Mouse (Mus musculus) liver, adult 2 months (tissue): ENCODE measurements at regions not wholly inside any gene's neighbourhood (a gene's known extent, or its start where the extent isn't known, plus 50 kb on each side); places are given as distances from the start of the nearest gene placed in this dataset.

Source experiments
- DNase-seq: peaks from one replicate; pipeline ENCODE4 v3.0.0-alpha.2; 2011; ENCODE audit warnings: low read depth, low spot score; ENCODE audit errors: extremely low read depth
- H3K27ac ChIP-seq: fragments of 200-500 bp; replicated peaks from 2 replicates; pipeline ENCODE4 v1.5.1; 2012; ENCODE audit warnings: low read depth, mild to moderate bottlenecking, control low read depth, inconsistent platforms, low read length; ENCODE audit not compliant: insufficient read depth
- H3K27me3 ChIP-seq: fragments of 200-500 bp; 2 replicates; pipeline ENCODE4 v1.6.1; 2012; ENCODE audit warnings: mild to moderate bottlenecking, moderate library complexity, low read length, inconsistent platforms; ENCODE audit not compliant: control insufficient read depth, insufficient read depth
- H3K36me3 ChIP-seq: fragments of 200-500 bp; 2 replicates; pipeline ENCODE4 v1.6.1; 2012; ENCODE audit warnings: low read length, inconsistent platforms; ENCODE audit not compliant: control insufficient read depth, insufficient read depth
- H3K4me1 ChIP-seq: fragments of 200-500 bp; 2 replicates; pipeline ENCODE4 v1.6.1; 2011; ENCODE audit warnings: low read length; ENCODE audit not compliant: control insufficient read depth, insufficient read depth
- H3K4me3 ChIP-seq: fragments of 200-500 bp; 2 replicates; pipeline ENCODE4 v1.5.1; 2011; ENCODE audit warnings: low read depth, mild to moderate bottlenecking, control low read depth, low read length, moderate library complexity; ENCODE audit not compliant: insufficient read depth
- H3K79me2 ChIP-seq: fragments of 200-500 bp; 2 replicates; pipeline ENCODE4 v1.6.1; 2012; ENCODE audit warnings: inconsistent platforms, mild to moderate bottlenecking, low read length, moderate library complexity; ENCODE audit not compliant: control insufficient read depth, insufficient read depth
- H3K9ac ChIP-seq: fragments of 200-500 bp; 2 replicates; pipeline ENCODE4 v1.6.1; 2012; ENCODE audit warnings: low read depth, mild to moderate bottlenecking, control low read depth, inconsistent platforms, low read length
- CTCF ChIP-seq: fragments of 200-500 bp; IDR thresholded peaks from 2 replicates; pipeline ENCODE4 v1.5.1; 2011; ENCODE audit warnings: low read depth, low read length, control low read depth
- POLR2A ChIP-seq: fragments of 200-500 bp; IDR thresholded peaks from 2 replicates; pipeline ENCODE4 v1.6.1; 2011; ENCODE audit warnings: low read length, control low read depth; ENCODE audit not compliant: insufficient read depth; ENCODE audit errors: extremely low read depth
- WGBS: fragments of 180-500 bp; shearing (Covaris S2); methylation state at CpG from one replicate; pipeline ENCODE4 v1.1.7; 2018; 5-methylcytosine and 5-hydroxymethylcytosine counted together

DNA sequence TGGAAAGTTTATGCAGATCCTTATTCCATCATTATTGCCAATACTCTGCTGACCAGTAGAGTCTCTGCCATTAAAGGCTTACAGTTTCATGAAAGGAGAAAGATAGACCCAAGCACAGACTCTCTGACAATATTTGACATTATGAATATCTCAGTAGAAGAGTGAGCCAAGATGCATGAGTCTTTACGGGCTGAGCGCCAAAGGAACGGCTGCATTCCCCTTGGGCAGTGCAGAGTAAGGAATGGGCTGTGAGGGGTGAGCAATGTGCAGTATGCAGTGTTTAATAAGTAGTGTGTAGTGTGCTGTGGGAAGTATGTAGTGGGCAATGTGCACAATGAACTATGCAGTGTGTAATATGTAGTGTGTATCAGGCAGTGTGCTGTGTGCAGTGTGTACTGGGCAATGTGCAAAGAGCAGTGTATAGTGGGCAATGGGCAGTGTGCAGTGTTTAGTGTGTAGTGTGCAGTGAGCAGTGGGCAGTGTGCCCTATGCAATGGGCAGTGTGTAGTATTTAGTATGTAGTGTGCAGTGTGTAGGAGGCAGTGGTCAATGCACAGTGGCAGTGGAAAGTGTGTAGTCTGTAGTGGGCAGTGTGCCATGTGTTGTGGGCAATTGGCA is 671.8 kb downstream of the 5730522E02Rik start:
- DNase-seq, result no peak
- Histone ChIP-seq H3K9ac (no peak overlapping the region), H3K4me3 (no peak overlapping the region), H3K27me3 (no peaks in the 10 kb centered on the region), H3K4me1 (no peaks in the 10 kb centered on the region), H3K27ac (no peak overlapping the region), H3K36me3 (no peaks in the 10 kb centered on the region), H3K79me2 (no peaks in the 10 kb centered on the region)
- WGBS, result 88% methylated on average over 3 of the region's 3 CpGs
- no peak for TF ChIP-seq CTCF
- no peak for TF ChIP-seq POLR2A

DNA sequence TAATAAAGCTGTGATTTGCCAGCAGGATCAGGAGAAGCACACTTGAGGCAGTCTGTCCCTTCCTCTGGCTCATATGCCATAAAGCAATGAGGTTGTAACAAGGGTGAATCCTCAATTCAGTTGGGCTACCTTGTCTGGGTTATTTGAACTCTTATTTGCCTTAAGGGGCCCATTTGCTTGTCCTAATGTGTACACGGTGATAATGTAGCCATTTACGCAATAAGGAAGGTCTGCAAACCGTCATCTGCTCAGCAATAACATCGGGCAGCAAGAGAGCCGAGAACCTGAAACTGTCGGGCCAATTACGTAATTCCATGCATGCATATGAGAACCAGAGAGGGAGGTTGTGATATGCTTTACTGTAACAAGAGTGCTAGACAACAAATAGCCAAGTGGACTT is 674.5 kb downstream of the 5730522E02Rik start:
- Histone ChIP-seq H3K4me1 (no peaks in the 10 kb centered on the region), H3K36me3 (no peaks in the 10 kb centered on the region), H3K27me3 (no peaks in the 10 kb centered on the region), H3K4me3 (no peak overlapping the region), H3K79me2 (no peaks in the 10 kb centered on the region), H3K27ac (no peak overlapping the region), H3K9ac (no peak overlapping the region)
- TF ChIP-seq POLR2A (no peak), CTCF (no peak)
- DNase-seq, result no peak
- WGBS, result 30% methylated on average over 7 of the region's 7 CpGs

DNA sequence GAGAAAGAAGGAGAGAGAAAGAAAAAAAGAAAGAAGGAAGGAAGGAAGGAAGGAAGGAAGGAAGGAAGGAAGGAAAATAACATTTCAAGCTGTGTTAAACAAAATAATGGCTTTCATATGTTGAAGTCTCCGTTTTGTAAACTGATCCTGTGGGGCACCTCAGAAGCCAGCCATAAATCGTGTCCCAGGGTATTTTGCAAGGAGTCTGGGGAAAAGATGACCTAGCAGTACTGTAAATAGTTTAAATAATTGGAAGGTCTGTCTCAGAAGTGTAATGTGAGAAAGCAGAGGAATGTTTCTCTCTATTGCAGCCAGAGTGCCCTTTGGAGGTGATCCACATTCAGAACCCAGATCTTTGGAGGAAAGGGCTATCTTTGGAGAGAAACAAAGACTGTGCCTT is 677.5 kb downstream of the 5730522E02Rik start:
- no peaks in the 10 kb centered on the region for H3K79me2 ChIP-seq
- no peaks in the 10 kb centered on the region for H3K36me3 ChIP-seq
- TF ChIP-seq POLR2A (no peak), CTCF (no peak)
- DNase-seq, result no peak
- H3K27me3 ChIP-seq, result no peaks in the 10 kb centered on the region
- WGBS, result 55% methylated on average over 2 of the region's 2 CpGs
- H3K27ac ChIP-seq, result no peak overlapping the region
- H3K9ac ChIP-seq, result no peak overlapping the region
- no peak overlapping the region for H3K4me3 ChIP-seq
- H3K4me1 ChIP-seq, result no peaks in the 10 kb centered on the region

GRCm38 (mm10) chr11:25531668-25532398 is 678.7 kb downstream of the 5730522E02Rik start:
- DNase-seq, result no peak
- Histone ChIP-seq H3K9ac (no peak overlapping the region), H3K4me3 (no peak overlapping the region), H3K27ac (no peak overlapping the region), H3K27me3 (no peaks in the 10 kb centered on the region), H3K4me1 (no peaks in the 10 kb centered on the region), H3K79me2 (no peaks in the 10 kb centered on the region), H3K36me3 (no peaks in the 10 kb centered on the region)
- WGBS, result 70% methylated on average over 9 of the region's 9 CpGs
- no peak for TF ChIP-seq CTCF
- TF ChIP-seq POLR2A, result no peak

GRCm38 (mm10) chr11:25528056-25528455 is 682.5 kb downstream of the 5730522E02Rik start:
- no peak overlapping the region for H3K27ac ChIP-seq
- no peak for DNase-seq
- H3K9ac ChIP-seq, result no peak overlapping the region
- H3K36me3 ChIP-seq, result no peaks in the 10 kb centered on the region
- no peaks in the 10 kb centered on the region for H3K27me3 ChIP-seq
- 84% methylated on average over 5 of the region's 5 CpGs for WGBS
- H3K4me3 ChIP-seq, result no peak overlapping the region
- no peaks in the 10 kb centered on the region for H3K4me1 ChIP-seq
- TF ChIP-seq CTCF (no peak), POLR2A (no peak)
- no peaks in the 10 kb centered on the region for H3K79me2 ChIP-seq

GRCm38 (mm10) chr11:25518903-25519302 is 691.7 kb downstream of the 5730522E02Rik start:
- 62% methylated on average over 2 of the region's 2 CpGs for WGBS
- no peaks in the 10 kb centered on the region for H3K36me3 ChIP-seq
- TF ChIP-seq CTCF, result no peak
- no peak for TF ChIP-seq POLR2A

More at GRCm38 (mm10) chr11:25518903-25519302, 691.7 kb downstream of the 5730522E02Rik start:
- no peak overlapping the region for H3K9ac ChIP-seq
- DNase-seq, result no peak
- H3K27me3 ChIP-seq, result no peaks in the 10 kb centered on the region
- H3K4me3 ChIP-seq, result no peak overlapping the region
- no peaks in the 10 kb centered on the region for H3K4me1 ChIP-seq
- H3K79me2 ChIP-seq, result no peaks in the 10 kb centered on the region
- H3K27ac ChIP-seq, result no peak overlapping the region
